Mouse (Mus musculus) erythroblast, embryonic 14.5 days (primary cell): Measurements from ENCODE around the gene Kat6b.

Source experiments
- GATA1 ChIP-seq: IDR thresholded peaks from 2 replicates; pipeline ENCODE4 v1.6.1; 2012; ENCODE audit warnings: low read length, inconsistent platforms, mixed read lengths
- TAL1 ChIP-seq: IDR thresholded peaks from 3 replicates; pipeline ENCODE4 v1.6.1; 2012; ENCODE audit warnings: low read length, inconsistent platforms, mixed read lengths

DNA sequence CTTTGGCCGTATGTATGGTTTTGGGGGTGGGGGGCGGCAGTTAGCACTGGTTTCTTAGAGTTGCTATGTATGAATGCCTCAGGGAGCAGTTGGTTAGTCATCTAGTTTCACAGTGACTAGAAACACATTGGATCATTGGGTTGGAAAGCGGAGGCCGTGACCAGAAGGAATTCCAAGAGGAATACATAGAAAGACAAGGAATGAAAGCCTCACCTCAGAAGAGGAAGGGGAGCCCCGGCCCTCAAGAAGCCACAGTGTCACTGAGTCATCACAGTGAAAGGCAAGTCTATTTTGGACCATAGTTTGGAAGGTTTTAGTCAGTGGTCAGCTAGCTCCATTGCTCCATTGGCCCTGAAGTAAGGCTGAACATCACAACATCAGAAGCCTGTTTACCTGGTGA is 132.9 kb downstream of the Kat6b start:
- no peak for TF ChIP-seq TAL1
- no peak for TF ChIP-seq GATA1
